Mouse (Mus musculus) adrenal gland, postnatal 36 days (tissue): ENCODE measurements around the gene Kdelc2. TPM values are rescaled to one million over a fixed set of nuclear protein-coding genes. Genes with fewer than 3 reads are reported as not detected.

ENCODE experiments used
- DNase-seq, 2 experiments: peaks; one replicate each; pipeline ENCODE4 v3.0.0; 2021; ENCODE audit warnings: mixed read lengths in 1 of 2
- total RNA-seq, 2 experiments: library from RNA; stranded (reverse); gene quantifications; 2 replicates each; pipeline ENCODE4 v1.2.3; 2021

Kdelc2 gene
- total RNA-seq, 2 experiments from 2014 or later: 10.9 to 11.8 TPM

DNA sequence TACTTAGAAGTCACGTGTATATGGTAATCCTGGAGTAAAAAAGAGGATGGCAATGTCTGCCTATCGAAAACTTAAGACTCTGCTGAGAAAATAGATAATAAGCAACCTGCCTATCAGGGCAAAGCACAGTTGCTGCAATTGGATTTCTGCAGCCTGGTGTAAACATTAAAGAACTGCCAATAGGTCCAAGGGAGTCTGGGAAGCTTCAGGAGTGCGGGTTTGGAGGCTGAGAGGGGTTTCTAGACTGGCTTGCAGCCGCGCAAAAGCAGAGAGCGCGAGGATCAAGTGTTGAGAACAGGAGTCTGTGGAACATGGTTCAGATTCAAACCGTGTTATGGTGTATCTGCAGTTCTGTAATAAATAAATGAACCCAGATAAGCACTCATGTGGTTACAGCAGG is 1.0 kb downstream of the Kdelc2 start:
- DNase-seq: peak in 1 of 2 experiments; percentile 14

GRCm38 (mm10) chr9:53387431-53387830 is 3.6 kb downstream of the Kdelc2 start:
- peak; percentile 21 to 47 for DNase-seq

DNA sequence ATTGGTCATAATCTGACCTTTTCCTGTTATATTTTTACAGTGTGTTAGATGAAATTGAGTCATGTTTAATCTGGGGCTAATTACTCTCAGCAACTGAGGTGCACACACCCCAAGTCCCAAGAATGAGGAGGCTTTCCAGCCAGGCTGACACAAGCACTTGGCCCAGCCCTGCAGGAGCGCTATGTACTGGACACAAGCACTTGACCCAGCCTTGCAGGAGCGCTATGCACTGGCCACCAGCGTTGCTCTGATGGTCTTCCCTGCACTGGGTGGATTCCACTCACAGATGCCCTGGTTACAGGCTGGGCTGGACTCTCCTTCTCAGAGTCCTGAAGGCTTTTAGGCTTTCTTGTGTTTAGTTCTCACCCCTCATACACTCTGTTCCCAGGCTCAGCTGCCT is 5.3 kb downstream of the Kdelc2 start:
- DNase-seq: no peak

GRCm38 (mm10) chr9:53390136-53390535 is 6.3 kb downstream of the Kdelc2 start:
- DNase-seq: no peak

DNA sequence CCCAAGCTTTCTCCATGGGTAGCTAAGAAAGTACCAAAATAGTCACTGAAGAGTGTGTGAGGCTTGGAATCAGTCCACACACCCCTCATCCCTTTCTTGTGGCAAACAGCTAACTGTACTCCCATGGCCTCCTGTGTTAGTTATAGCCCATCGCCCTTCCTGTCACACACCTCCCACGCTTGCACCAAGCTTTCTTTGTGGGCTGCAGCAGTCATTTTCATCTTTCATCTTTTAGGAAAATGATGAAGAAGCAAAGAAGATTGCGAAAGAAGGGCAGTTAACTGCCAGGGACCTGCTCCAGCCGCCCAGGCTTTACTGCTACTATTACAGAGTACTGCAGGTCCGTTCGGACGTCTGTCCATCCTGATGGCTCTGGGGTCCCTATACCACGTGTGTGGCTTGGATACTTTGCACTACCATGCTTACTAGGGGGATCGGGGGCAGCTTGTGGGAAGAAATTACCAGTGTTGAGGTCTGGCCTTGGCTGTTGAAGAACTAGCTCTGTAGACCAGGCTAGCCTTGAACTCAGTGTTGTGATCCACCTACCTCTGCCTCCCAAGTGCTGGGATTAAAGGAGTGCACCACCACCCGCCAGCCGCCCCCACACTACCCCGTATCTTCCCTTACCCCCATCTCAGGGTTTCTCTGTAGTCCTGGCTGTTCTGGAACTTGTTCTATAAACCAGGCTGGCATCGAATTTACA is 14.0 kb downstream of the Kdelc2 start:
- no peak for DNase-seq

DNA sequence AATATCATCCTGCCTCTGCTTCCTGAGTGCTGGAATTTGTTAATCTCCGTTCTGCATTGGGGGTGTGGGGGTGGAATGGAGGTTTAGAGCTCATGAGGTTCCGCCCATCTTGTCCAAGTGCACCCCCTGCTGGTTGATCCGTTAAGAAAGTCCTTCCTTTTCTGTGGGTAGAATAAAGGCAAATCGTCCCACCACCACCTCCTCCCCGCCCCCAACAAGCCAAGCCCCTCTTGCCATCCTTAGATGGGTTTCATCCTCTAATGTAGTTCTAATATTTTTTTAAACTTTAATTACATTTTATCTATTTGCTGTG is 14.5 kb downstream of the Kdelc2 start:
- DNase-seq: peak; percentile 61 to 78

GRCm38 (mm10) chr9:53399537-53399936 is 15.7 kb downstream of the Kdelc2 start:
- DNase-seq: no peak

- DNase-seq: no peak
Measured at GRCm38 (mm10) chr9:53400696-53401095, 16.9 kb downstream of the Kdelc2 start.

DNA sequence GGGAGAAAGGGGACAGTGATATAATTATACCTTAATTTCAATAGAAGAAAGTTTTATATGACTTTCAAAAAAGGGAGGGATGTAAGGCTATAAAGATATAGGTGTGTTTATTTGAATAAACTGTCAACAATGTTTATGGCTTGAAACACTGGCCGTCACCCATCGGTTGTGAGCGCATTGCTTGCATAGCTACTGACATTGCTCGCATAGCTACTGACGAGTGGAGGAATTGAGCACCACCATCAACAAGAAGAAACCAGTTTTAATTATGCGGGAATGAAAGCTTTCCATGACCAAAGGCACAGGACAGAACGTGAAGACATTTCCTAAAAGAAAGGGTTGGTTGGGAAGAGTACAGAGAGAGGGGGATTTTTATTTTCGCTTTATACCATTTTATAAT is 17.3 kb downstream of the Kdelc2 start:
- no peak for DNase-seq

DNA sequence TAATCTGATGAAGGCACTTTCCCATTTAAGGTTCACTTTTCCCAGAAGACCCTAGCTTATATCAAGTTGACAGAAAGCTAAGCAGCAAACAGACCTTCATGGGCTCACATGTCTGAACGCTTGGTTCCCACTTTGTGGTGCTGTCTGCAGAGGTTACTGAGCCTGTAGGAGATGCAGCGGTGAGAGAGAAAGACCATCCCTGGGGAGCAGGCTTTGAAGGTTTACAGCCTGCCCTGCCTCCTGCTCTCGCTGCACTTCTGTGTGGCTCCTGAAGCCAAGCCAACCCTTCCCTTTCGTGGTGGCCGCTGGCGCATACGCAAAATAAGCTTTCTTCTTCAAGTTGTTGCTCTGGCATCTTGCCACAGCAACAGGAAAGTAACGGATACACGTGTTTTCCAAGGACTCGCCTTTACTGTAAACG is 18.5 kb downstream of the Kdelc2 start, which contains the start of gene 4930550C14Rik:
Gene 4930550C14Rik (plus strand): TSS at position 35 of the 421 bp plus-strand sequence.
- peak; percentile 52 to 70 for DNase-seq

DNA sequence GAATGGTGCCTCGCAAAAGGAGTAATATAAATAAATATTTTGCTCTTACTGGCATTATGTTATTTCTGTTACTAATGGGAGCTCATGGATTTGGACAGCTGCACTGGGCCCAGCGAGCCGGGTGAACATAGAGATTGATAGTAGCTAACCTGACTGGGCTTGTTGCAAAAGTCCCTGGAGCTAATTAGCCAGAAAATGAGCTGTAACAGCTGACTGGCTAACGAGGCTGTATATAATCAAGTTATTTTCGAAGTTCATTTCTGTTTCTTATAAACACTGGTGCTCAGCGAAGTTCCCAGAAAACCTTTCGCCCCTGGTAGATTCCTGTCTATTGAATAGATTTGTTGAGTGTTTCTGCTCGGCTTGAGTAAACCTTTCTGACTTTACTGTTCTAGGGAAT is 19.2 kb downstream of the Kdelc2 start:
- no peak for DNase-seq

DNA sequence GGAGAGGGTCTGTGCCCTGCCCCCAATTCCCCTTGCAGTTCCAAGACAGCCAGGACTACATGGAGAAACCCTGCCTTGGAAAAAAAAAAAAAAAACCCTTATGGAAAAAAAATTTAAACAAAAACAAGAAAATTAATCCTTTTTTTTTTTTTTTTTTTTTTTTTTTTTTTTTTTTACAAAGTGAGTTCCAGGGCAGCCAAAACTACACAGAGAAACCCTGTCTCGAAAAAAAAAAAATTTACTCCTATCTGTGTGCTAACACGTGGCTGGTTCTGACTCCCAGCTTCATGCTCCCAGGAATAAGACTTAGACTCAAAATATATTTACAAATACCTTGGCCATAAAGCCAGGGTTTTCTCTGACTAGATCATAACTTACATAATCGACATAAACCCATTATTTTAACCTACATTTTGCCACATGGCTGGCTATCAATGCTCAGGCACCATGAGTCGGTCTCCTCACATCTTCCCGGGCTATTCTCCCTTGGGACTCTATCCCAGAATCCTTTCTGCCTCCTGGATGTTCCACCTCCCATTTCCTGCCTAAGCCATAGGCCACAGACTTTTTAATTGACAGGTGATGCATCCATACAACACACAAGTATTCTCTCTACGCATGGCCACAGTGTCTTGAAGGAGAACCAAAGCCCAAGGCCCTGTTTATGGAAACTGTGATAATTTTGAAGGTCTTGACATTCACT is 20.4 kb downstream of the Kdelc2 start:
- no peak for DNase-seq

GRCm38 (mm10) chr9:53404753-53405722 is 21.2 kb downstream of the Kdelc2 start:
- DNase-seq: peak; percentile 87 to 92

DNA sequence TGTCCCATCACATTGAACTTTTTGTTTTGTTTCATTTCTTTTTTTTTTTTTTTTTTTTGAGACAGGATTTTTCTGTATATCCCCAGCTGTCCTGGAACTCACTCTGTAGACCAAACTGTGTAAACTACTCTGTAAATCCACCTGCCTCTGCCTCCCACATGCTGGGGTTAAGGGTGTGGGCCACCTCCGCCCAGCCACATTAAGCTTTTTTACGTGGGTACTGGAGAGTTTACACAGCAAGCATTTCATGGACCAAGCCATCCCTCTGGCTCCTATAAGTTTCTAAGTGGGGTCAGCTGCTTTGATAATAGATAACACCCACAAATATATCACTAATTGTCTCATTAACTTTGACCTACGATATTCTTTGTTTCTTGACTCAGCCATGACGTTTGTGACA is 24.7 kb downstream of the Kdelc2 start:
- no peak for DNase-seq

GRCm38 (mm10) chr9:53408953-53409361 is 25.1 kb downstream of the Kdelc2 start:
- peak in 1 of 2 experiments; percentile 11 for DNase-seq

DNA sequence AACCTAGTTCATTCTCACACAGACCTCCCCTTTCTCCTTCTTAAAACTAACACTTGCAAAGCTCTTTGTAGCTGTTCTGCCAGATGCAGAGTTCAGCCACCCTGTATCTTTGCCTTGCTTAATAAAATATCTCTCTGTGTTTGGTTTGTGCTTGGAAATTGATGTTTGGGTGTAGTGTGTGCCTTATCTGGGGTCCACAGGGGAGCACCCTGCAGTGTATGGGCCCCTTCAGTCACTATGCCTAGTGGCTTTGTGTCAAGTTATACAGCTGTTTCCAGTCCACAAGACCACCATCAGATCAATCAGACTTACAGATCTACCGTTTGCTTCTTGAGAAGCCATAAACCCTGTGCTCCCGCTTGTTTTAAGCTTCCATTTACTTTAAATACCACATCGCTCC is 25.6 kb downstream of the Kdelc2 start:
- DNase-seq: no peak

- no peak for DNase-seq
Measured at GRCm38 (mm10) chr9:53422133-53422896, 38.5 kb downstream of the Kdelc2 start.

DNA sequence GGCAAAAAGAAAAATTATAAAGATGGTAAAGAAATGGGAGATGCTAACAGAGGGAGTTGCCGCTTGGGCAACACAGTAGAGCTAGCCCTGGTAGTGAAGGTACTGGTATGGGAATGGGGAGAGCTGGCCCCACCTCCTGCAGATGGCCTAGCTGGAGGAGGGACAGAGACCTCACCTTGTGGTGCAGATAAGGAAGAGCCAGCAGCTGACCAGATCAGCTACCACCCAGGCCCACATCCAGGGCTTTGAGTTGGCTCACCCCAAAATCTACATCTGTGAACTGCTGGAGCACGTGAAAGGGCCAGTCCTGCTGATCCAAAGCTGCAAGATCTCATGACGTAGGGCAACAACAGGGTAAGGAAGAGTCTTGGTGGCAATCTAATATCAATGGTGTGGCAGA is 42.9 kb downstream of the Kdelc2 start:
- DNase-seq: no peak

- no peak for DNase-seq
Measured at GRCm38 (mm10) chr9:53427638-53428037, 43.8 kb downstream of the Kdelc2 start.

GRCm38 (mm10) chr9:53435830-53436570 is 52.2 kb downstream of the Kdelc2 start:
- no peak for DNase-seq

- no peak for DNase-seq
Measured at GRCm38 (mm10) chr9:53450609-53451008, 66.8 kb downstream of the Kdelc2 start.
